Mouse (Mus musculus) right cerebral cortex, postnatal 14 days (tissue): ENCODE measurements around the gene Rbm39.
"Not testable (repeated sequence)": the region's sequence is repeated elsewhere in the genome, so short reads cannot be mapped to it uniquely, and the experiment has no call there.

Experiments used
- DNase-seq: peaks from one replicate; pipeline ENCODE4 v3.0.0; 2022

Rbm39 gene

DNA sequence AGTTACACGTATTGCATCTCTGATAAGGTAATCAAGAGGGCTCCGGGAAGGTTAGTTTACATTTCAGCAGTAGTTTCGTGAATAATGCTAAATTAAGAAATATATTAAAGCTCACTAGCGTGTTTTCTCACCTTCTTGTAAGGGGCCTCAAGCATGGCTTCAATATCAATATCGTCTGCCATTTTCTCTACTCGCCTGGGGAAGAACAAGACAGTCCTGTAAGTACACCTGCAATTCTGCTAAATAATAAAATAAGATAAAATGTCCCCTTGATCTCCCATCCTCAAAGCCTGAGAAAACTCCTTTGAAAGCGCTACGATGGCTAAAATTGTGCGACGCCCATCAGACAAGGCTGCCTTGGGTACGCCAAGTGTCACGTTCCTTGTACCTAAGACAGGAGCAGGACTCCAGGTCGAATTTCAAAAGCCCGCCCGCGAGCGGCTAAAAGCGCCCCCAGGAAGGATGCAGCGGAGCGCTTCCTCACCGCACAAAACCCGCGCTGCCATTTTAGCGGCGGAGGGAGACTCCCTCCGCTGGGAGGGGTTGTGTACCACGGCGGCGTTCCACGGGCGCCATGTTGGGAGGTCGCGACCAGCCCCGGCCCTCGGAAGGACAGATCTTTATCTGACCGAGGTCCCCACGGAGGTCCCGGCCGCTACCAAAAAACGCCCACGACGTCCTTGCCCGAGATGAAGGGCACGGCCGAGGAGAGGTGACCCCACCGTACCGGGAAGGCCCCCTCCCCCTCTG, 817 bp downstream of the Rbm39 start:
- peak; percentile 80 for DNase-seq

DNA sequence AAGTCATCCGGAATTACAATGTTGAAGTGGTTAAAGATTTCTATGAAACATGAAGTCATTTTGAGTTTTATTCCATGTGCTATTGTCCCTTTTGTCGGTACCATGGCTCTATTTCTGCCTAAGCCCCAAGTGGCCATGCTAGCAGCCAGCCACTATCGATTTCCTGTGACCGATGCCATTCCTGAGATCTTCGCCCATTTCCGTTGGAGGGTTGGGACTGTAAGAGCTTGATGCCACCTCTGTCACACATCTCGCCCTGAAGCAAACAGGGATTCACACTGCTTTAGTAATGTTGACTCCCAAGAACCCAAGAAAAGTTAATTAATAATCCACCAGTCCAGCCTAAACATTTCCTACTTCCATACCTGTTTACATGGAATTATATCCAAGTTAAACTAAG, 2.4 kb downstream of the Rbm39 start:
- no peak for DNase-seq

DNA sequence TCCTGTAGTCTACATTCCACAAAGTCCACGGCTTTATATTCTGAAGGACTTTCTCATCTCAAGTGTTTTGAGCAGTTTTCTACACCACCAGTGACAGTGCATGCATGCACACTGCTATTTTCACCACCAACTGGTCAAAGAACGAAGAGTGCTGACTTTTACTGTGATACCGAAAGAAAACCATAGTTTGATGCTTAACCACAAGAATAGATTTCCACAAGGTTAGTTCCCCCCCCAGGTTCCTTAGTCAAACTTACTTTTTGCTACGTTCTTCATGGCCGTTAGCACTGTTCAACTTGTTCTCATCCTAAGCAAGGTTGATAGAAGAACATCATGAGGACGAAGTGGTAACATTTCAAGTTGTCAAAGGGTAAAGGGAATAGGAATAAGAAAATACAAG, 3.0 kb downstream of the Rbm39 start:
- no peak for DNase-seq

DNA sequence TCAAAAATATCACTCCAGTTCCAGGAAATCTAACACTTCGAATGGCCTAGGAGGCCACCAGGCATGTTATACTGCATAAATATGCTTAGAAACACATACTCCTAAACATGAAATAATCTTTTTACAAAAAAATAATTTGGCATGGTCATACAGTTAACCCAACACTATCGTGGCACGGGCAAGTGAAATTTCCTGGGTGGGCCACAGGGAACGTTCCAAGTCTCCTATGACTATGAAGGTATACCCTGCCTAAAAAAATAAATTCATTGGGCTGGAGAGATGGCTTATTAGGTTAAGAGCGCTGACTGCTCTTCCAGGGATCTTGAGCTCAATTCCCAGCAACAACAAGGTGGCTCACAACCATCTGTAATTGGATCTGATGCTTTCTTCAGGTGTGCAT, 13.5 kb downstream of the Rbm39 start:
- DNase-seq, result no peak

DNA sequence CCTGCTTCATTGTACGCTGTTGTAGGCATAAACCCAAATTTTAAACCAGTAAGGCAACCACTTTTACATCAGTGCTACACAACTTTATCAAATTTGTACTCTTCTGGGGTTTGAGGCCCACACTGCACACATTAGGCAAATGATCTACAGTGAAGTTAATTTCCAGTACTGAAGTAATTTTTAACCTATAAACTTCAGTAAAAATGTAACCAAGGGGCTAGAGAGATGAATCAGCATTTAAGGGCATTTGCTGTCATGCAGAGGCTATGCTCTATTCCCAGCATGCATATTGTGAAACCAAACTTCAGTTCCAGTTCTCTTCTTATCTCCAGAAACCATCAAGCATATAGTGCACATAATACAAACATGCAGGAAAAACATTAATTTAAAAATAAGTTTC, 14.6 kb downstream of the Rbm39 start:
- no peak for DNase-seq

DNA sequence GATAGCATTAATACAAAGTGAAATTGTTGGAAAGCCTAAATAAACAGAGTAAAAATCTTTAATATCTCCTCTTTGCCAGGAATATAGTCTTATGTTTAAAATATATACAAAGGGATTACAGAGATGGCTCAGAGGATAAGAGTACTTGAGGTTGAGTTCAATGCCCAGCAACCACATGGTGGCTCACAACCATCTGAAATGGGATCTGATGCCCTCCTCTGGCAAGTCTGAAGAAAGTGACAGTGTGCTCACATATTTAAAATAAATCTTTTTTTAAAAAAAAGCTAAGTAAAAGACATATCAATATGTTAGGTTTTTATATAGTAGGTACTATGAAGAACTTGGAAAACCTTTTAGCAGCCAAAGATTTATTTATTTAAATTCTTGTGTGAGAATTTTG, 28.5 kb downstream of the Rbm39 start:
- no peak for DNase-seq

DNA sequence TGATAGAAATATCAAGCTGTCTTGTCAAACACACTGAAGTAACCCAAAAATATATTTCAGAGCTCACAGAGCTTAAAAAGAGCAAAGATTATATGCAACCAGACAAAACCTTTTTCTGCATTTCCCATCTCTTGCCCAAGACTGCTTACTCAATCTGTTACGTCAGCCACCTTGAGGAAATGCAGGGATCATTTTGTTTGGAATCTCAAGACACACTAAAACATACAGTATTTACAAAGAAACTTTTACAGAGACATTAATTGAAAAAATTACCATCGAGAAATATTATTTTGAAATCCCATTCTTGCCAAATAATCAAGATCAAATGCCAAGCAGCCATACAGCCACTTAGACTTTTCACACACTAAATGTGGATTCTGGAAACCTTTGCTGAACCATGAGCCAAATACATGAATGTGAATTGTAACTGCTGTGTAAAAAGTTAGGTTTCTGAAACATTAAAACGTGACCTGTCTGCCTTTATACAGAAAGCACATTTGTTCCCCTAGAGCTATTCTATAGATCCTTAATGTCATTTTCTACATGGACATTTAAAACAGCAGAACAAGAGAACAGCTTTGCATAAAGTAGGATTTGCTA, 32.6 kb downstream of the Rbm39 start:
- DNase-seq, result no peak

DNA sequence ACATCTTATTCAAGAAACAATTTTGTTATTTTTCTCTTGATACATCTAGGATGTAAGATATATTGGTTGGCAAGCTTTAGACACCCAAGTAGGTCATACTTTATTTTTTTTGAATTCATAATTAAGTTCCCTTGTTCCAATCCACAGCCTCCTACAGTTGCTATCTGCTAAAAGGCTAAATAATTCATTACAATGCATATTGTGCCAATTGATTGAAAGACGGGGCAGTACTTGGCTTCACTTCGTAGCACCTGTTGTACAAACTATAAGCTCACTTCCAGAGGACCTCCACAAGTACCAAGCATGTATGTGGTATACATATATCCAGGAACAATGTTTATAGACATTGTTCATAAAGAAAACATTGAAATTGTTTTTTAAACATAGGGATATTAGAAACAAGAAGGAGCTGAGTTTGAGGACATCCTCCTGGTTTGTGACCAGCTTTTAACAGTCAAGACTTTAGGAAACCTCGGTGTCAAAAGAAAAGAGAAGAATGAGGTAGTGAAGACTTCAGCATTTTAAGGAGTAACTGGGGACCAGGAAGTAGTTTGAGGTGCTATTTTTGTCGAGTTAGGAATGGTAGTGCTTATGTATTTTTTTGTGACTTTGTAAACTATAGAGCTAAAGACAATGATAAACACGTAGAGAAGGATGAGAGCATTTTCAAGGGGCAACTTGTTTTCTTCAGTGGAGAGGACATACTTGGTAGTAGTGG, 33.6 kb downstream of the Rbm39 start:
- DNase-seq, result no peak

DNA sequence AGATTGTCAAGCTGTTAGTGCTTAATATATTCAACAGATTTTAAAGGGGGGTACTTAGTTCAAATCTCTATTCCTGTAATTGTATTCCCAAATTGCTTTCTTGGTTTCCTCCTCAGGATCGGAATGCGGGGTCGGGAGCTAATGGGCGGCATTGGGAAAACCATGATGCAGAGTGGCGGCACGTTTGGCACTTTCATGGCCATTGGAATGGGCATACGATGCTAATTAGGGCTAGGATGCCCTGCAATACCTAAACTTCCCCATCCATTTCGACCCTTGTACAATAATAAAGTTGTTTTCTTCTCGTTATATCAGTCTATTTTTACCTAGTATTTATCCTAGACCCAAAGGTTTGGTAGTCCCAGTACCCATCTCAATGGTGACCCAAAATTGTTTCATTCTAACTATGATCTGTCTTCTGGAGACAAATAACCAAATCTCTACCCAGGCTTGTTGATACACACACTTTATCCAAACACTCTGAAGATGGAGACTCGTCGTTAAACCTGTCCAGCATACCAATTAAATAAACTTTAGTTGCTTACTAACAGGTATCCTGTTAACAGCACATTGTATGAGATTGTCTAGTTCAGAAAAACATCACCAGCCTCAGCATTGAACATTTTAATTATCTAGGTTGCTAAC, 34.4 kb downstream of the Rbm39 start:
- no peak for DNase-seq

DNA sequence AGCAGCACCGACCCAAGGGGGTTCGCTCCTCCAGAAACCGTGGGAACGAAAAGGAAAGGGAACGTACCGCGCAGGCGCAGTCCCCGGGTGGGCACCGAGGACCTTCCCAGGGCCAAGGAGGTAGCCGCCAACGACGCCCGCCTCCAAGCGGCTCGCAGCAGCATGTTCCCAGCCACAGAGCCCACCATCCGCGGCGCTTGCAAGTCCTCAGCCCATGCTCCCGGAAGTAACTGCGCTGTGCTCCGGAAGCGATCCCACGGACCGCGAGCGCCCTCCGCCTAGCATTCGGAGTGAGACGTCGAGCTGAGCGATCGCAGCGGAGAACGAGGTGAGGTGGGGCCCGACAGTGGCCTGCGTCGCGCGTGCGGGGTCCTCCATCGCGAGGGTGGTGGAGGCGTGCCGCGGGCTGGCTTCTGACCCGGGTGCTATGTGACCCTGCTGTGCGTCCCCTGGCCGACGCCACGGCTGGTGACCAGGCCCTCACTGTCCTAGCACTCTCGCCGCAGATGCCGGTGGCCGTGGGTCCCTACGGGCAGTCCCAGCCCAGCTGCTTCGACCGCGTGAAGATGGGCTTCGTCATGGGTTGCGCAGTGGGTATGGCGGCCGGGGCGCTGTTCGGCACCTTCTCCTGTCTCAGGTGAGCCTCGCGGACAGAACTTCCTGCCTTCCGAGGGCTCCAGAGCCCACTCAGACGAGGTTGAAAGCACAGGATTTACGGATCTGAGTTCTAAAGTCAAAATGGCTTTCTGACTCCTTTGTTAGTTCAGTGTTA, 35.9 kb downstream of the Rbm39 start, which contains the start of the genes Romo1 and Nfs1:
Romo1 (plus strand) TSS at position 87 of the 772 bp plus-strand sequence.
Nfs1 (minus strand) TSS at position 234 of the 772 bp plus-strand sequence.
- DNase-seq, result peak; percentile 95

DNA sequence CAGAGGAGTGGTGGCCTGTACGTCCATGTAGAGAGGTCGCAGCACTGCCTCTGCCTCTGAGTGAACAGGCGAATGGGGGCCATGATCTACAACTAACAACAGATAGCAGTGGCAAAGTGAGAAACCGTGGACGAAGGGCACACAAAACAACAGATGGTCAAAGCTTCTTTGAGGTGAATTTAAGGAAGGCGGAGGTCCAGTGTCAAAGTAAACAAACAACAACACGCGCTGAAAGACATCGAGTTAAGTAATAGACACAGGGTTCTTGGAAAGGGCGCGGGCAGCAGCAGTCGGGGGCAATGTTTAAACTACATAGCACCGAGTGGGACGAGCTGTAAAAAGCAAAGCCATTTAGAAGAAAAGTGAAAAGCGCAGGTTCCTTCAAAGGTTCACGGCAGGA, 36.7 kb downstream of the Rbm39 start:
- DNase-seq, result no peak

DNA sequence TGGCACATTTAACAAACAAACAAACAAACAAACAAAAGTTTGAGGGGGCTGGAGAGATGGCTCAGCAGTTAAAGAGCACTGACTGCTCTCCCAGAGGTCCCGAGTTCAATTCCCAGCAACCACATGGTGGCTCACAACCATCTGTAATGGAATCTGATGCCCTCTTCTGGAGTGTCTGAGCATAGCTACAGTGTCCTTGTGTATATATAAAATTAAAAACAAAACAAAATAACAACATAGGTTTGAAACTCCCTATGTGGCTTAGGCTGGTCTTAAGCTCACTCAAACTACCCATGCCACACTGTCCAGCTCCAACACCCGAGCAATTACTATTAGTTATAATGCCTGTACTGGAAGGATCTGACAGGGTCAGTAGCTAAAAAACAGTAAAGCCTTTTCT, 37.2 kb downstream of the Rbm39 start:
- DNase-seq, result no peak

DNA sequence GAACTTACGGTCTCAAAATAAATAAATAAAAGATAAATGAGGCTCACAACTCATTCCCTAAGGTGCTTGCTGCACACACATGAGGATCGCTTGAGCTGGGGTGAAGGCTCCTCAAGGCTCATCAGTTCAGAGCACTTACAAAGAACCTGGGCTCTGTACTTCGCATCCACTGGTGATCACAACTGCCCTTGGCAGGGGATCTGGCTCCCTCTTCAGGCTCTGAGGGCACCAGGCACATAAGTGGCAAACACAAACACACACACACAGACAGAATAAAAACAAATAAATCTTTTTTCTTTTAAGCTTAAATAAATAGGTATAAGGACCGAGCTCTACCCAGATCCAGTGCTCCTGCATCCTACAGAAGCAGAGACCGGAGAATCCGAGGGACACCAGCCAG, 44.3 kb downstream of the Rbm39 start:
- DNase-seq, result no peak

DNA sequence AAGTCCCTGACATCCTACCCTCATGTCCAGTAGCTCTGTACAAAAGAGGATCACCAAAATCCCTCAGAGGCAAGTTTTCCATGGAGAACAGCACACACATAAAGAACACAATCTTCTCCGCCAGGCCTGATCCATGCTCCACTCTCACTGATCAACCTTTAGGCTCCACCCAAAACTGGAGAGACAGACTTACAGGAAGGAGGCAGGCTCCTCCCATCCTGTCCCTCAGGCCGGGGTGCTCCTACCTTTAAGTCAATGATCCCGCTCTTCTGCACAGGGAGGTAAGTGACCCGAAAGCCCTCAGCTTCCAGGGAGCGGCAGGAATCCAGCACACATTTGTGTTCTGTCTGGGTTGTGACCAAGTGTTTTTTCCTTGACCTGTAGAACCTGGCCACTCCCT, 45.9 kb downstream of the Rbm39 start:
- DNase-seq, result no peak

DNA sequence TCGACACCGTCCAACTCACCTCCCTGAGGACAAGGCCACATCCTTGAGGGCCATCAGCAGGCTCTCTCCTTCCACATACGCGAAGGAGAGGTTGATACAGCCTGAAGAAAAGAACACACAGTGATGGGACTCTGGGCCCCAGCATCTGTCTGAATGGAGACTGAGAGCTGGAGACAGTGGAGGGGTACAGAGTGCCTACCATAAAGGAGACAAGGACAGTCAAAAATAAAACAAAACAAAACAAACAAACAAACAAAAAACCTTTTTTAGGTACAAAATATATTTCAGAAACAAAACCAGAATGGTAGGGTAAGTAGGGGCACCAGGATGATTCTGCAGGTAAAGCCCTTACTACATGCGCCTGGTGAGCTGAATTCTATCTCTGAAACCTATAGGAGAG, 53.0 kb downstream of the Rbm39 start, which contains the start of gene Gm28036:
Gm28036 (minus strand) TSS at position 101 of the 400 bp plus-strand sequence.
- no peak for DNase-seq

DNA sequence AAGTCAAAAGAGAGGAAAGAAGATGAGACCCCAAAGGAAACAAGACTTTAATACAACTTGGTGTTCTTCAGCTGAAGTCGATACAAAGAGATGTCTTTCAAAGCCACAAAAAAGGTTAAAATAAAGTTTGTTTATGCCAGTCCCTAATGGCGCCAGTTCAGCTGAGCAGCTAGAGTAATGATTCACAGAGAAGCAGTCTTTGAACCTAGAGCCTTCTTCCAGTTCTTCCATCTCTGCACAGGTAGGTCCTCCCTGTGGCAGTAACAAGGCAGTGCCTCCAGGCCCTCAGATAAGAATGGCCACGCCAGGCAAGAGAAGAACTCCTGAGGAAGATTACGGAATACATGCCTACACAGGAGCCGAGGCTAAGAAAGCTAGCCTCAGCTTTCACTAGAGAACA, 56.3 kb downstream of the Rbm39 start:
- DNase-seq, result no peak

DNA sequence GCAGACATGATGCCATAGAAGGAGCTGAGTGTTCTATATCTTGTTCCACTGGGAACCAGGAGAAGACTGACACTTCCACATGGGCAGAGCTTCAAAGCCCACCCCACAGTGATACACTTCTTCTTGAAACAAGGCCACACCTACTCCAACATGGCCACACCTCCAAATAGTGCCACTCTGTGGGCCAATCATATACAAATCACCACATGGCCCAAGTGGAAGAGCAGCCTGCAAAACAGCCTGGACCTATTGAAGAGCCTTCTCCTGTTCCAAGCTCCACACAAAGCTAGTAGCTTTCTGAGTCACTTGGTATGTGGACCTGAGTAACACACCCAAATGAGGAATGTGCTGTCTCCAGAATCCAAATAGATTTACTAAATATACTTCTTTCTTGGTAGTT, 60.5 kb downstream of the Rbm39 start:
- no peak for DNase-seq

DNA sequence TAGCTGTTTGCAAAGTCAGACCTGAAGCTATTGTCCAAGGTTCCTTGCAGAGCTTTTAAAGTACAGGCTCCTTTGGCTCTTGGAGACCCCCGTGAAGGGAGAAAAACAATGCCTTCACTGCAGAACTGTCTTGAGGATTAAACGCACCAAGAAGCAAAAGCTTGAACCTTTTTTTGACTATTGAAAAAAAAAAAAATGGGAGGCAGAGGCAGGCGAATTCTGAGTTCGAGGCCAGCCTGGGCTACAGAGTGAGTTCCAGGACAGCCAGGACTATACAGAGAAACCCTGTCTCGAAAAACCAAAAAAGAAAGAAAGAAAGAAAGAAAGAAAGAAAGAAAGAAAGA, 68.0 kb downstream of the Rbm39 start:
- not testable (repeated sequence) for DNase-seq

DNA sequence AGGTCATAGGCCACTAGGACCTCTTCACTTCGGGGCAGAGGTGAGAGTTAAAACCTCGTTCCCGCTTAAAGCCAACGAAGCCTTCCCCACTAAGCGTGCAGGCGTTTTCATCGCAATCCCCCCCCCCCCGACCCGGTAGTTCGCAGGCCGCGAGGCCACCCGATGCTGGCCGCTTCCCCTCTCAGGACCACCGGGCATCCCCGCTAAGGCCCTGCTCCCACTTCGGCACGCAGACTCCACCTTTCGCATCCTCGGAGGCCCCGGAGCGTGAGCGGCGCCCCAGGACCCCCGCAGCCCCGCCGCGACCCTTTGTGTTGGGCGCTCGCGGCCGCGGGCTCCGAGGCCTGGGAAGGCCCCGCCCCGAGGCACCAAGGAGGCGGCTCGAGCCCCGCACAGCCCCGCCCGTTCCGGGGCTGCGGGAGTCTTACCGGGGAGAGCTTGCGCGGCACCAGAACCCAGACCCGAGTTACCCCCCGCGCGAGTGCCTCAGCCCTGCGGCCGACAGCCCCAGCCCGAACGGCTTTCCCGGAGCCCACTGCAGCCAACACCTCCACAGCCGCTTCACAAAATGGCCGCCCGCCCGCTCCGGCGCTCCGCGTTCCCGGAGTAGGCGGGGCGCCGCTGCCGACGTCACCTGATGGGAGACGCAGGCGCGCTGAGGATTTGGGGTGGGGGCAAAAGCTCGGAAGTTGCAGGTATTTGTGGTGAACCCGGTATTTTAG, 68.5 kb downstream of the Rbm39 start, which contains the start of the genes Cpne1 and Rbm12:
Cpne1 (minus strand) TSS at position 608 of the 722 bp plus-strand sequence.
Rbm12 (minus strand) TSS at position 621 of the 722 bp plus-strand sequence.
- peak; percentile 94 for DNase-seq

DNA sequence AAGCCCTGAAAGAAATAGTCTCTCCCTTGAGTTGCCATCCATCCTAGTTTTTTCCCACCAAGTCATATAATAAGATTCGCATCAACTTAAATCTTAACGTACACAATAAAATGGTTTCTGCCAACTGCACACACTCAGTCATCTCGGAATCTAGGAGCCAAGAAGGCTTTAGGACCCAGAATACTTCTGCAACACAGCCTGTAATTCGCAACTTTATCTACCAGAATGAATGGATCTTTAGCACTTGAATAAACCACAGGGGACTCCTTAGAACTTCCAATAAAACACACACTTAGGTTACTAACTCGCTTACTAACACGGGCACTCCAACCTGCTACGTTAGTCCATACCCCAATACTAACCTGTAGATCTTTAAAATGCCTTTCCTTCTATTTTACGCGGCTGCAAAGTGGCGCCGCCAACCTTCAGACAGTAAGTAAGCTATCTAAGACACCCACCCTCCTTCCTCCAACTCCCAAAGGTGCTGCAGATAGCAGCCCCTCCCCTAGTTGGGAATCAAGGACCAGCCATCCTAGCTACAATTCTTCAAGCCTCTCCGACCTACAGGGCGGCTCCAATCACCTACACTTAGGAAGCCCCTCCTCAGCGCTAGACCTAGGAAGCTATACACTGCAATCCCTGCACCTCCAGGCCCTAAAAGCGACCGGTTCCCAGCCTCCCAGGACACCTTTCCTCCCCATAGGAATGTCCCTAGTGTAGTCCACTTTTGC, 69.2 kb downstream of the Rbm39 start:
- no peak for DNase-seq
